Mouse (Mus musculus): Measurements from ENCODE around the gene Milr1. TPM values are rescaled to one million over a fixed set of nuclear protein-coding genes. Genes with fewer than 3 reads are reported as not detected.

Gene Milr1
- polyA plus RNA-seq, 1 experiment from 2014 or later: 2.7 TPM

GRCm38 (mm10) chr11:106817156-106817555 is 66.1 kb downstream of the Milr1 start:
- Histone ChIP-seq H3K4me3 (no peak overlapping the region), H3K9ac (no peak overlapping the region), H3K9me3 (replicated peaks) (no peaks in the 10 kb centered on the region), H3K27ac (no peak overlapping the region), H3K27me3 (replicated peaks) (no peaks in the 10 kb centered on the region), H3K4me1 (no peaks in the 10 kb centered on the region), H3K4me2 (no peak overlapping the region), H3K36me3 (peaks cover 93% of the 10 kb centered on the region)
- WGBS (ENCODE audit: insufficient replicate concordance): 84% methylated on average over 3 of the region's 3 CpGs
- no peak for ATAC-seq

GRCm38 (mm10) chr11:106817808-106818207 is 66.8 kb downstream of the Milr1 start:
- H3K4me1 ChIP-seq: no peaks in the 10 kb centered on the region
- H3K9me3 ChIP-seq (replicated peaks): no peaks in the 10 kb centered on the region
- no peak overlapping the region for H3K27ac ChIP-seq
- H3K27me3 ChIP-seq (replicated peaks): no peaks in the 10 kb centered on the region
- peaks cover 93% of the 10 kb centered on the region for H3K36me3 ChIP-seq
- 86% methylated on average over 6 of the region's 6 CpGs for WGBS (ENCODE audit: insufficient replicate concordance)
- H3K4me3 ChIP-seq: no peak overlapping the region
- no peak overlapping the region for H3K4me2 ChIP-seq
- no peak for ATAC-seq
- no peak overlapping the region for H3K9ac ChIP-seq

GRCm38 (mm10) chr11:106818341-106818740 is 67.3 kb downstream of the Milr1 start:
- Histone ChIP-seq H3K27ac (no peak overlapping the region), H3K36me3 (peaks cover 92% of the 10 kb centered on the region), H3K4me3 (no peak overlapping the region), H3K4me1 (no peaks in the 10 kb centered on the region), H3K9me3 (replicated peaks) (no peaks in the 10 kb centered on the region), H3K4me2 (no peak overlapping the region), H3K9ac (no peak overlapping the region), H3K27me3 (replicated peaks) (no peaks in the 10 kb centered on the region)
- 87% methylated on average over 9 of the region's 9 CpGs for WGBS (ENCODE audit: insufficient replicate concordance)
- no peak for ATAC-seq

Small RNAs within 50 kb of the gene (microRNA-seq; reads per million reads assigned to microRNA genes)
- gene Gm25994: not detected
- gene Mir3064: 10.2 reads per million, percentile 22 among the genes with 10 or more reads in this experiment

Other genes with a start within 250 kb of the Milr1 start
- 11.3 and 11.7 TPM in 2 replicates for gene Tex2, start 137.8 kb upstream of the Milr1 start, polyA plus RNA-seq (2016; fragmentation: Nextera tagmentation; extraction: Ambion mirVana)
- gene Pecam1, start 598 bp upstream of the Milr1 start, polyA plus RNA-seq (2016; fragmentation: Nextera tagmentation; extraction: Ambion mirVana): 10.7 and 12.3 TPM in 2 replicates
- gene Polg2, start 28.3 kb downstream of the Milr1 start, polyA plus RNA-seq (2016; fragmentation: Nextera tagmentation; extraction: Ambion mirVana): 7.0 and 7.3 TPM in 2 replicates
- gene Ddx5, start 38.0 kb downstream of the Milr1 start, polyA plus RNA-seq (2016; fragmentation: Nextera tagmentation; extraction: Ambion mirVana): 174 and 177 TPM in 2 replicates
- gene Cep95, start 38.0 kb downstream of the Milr1 start, polyA plus RNA-seq (2016; fragmentation: Nextera tagmentation; extraction: Ambion mirVana): 12.6 and 12.7 TPM in 2 replicates
- 4.3 and 5.1 TPM in 2 replicates for gene Smurf2, start 169.5 kb downstream of the Milr1 start, polyA plus RNA-seq (2016; fragmentation: Nextera tagmentation; extraction: Ambion mirVana)
- 360 and 381 TPM in 2 replicates for gene Kpna2, start 248.3 kb downstream of the Milr1 start, polyA plus RNA-seq (2016; fragmentation: Nextera tagmentation; extraction: Ambion mirVana)

Data from liver, embryonic 12.5 days (tissue).